Mouse (Mus musculus) MEL (cell line): ENCODE results near the gene Sgsm1. TPM values are rescaled to one million over a fixed set of nuclear protein-coding genes. Genes with fewer than 3 reads are reported as not detected.

Experiments used
- DNase-seq: peaks from one replicate; pipeline ENCODE4 v3.0.0; 2011; ENCODE audit warnings: low read depth, low spot score
- H3K27ac ChIP-seq: 2 replicates; pipeline ENCODE4 v1.5.1; 2012; ENCODE audit warnings: low read depth, mild to moderate bottlenecking, control low read depth, low read length, moderate library complexity; ENCODE audit not compliant: control insufficient read depth
- H3K27me3 ChIP-seq, 2 experiments: fragments of 150-350 bp in 1 of 2; sonication (generic) in 1 of 2; 2 replicates each; pipeline ENCODE4 v1.6.1; 2012; ENCODE audit warnings: low read length in 2 of 2, mild to moderate bottlenecking in 2 of 2, improper control_type of control experiment in 1 of 2, moderate library complexity in 1 of 2; ENCODE audit not compliant: insufficient read depth in 2 of 2, control insufficient read depth in 1 of 2
- H3K36me3 ChIP-seq, 2 experiments: 2 replicates each; pipeline ENCODE4 v1.6.1; 2012 to 2014; ENCODE audit warnings: low read length in 2 of 2, improper control_type of control experiment in 1 of 2, inconsistent platforms in 1 of 2, mild to moderate bottlenecking in 1 of 2; ENCODE audit not compliant: insufficient read depth in 2 of 2, control insufficient read depth in 1 of 2
- H3K4me1 ChIP-seq, 2 experiments: fragments of 150-350 bp in 1 of 2; sonication (generic) in 1 of 2; 2 replicates each; pipeline ENCODE4 v1.6.1; 2012; ENCODE audit warnings: low read length in 2 of 2, improper control_type of control experiment in 1 of 2, mild to moderate bottlenecking in 1 of 2; ENCODE audit not compliant: insufficient read depth in 2 of 2, control insufficient read depth in 1 of 2
- H3K4me3 ChIP-seq, 2 experiments: fragments of 150-350 bp in 1 of 2; sonication (generic) in 1 of 2; 2 replicates each; pipeline ENCODE4 v1.5.1; 2012; ENCODE audit warnings: low read depth in 2 of 2, low read length in 2 of 2, mild to moderate bottlenecking in 2 of 2, moderate library complexity in 2 of 2, control low read depth in 1 of 2, improper control_type of control experiment in 1 of 2; ENCODE audit not compliant: control insufficient read depth in 1 of 2, insufficient read depth in 1 of 2
- H3K79me2 ChIP-seq: 2 replicates; pipeline ENCODE4 v1.6.1; 2012; ENCODE audit warnings: mild to moderate bottlenecking, low read length, moderate library complexity; ENCODE audit not compliant: control insufficient read depth, poor library complexity, insufficient read depth
- H3K9ac ChIP-seq: 2 replicates; pipeline ENCODE4 v1.6.1; 2012; ENCODE audit warnings: low read depth, mild to moderate bottlenecking, control low read depth, low read length, moderate library complexity; ENCODE audit not compliant: control insufficient read depth, poor library complexity, severe bottlenecking
- H3K9me3 ChIP-seq: fragments of 150-350 bp; sonication (generic); replicated peaks from 2 replicates; pipeline ENCODE4 v1.6.1; 2012; ENCODE audit warnings: mild to moderate bottlenecking, low read length, improper control_type of control experiment, moderate library complexity; ENCODE audit not compliant: insufficient read depth
- BHLHE40 ChIP-seq: IDR thresholded peaks from 2 replicates; pipeline ENCODE4 v1.6.1; 2012; ENCODE audit warnings: low read depth, mild to moderate bottlenecking, inconsistent platforms, low read length, improper control_type of control experiment, borderline replicate concordance
- CHD2 ChIP-seq: IDR thresholded peaks from 2 replicates; pipeline ENCODE4 v1.6.1; 2011; ENCODE audit warnings: low read length, improper control_type of control experiment
- ELF1 ChIP-seq: IDR thresholded peaks from 2 replicates; pipeline ENCODE4 v1.6.1; 2014; ENCODE audit warnings: low read depth, mild to moderate bottlenecking, inconsistent platforms, low read length, improper control_type of control experiment, moderate library complexity
- ETS1 ChIP-seq: IDR thresholded peaks from 2 replicates; pipeline ENCODE4 v1.6.1; 2012; ENCODE audit warnings: low read depth, mild to moderate bottlenecking, inconsistent platforms, low read length, improper control_type of control experiment, moderate library complexity
- GATA1 ChIP-seq: IDR thresholded peaks from 2 replicates; pipeline ENCODE4 v1.6.1; 2011; ENCODE audit warnings: low read depth, low read length, improper control_type of control experiment
- HCFC1 ChIP-seq: IDR thresholded peaks from 2 replicates; pipeline ENCODE4 v1.6.1; 2012; ENCODE audit warnings: low read depth, mild to moderate bottlenecking, inconsistent platforms, low read length, improper control_type of control experiment, moderate library complexity
- MAFK ChIP-seq: IDR thresholded peaks from 2 replicates; pipeline ENCODE4 v1.6.1; 2011; ENCODE audit warnings: low read depth, mild to moderate bottlenecking, low read length, improper control_type of control experiment, borderline replicate concordance
- MYB ChIP-seq: IDR thresholded peaks from 2 replicates; pipeline ENCODE4 v1.6.1; 2011; ENCODE audit warnings: mild to moderate bottlenecking, low read depth, low read length, improper control_type of control experiment
- NELFE ChIP-seq: IDR thresholded peaks from 2 replicates; pipeline ENCODE4 v1.6.1; 2011; ENCODE audit warnings: low read depth, low read length, improper control_type of control experiment
- POLR2A ChIP-seq, 2 experiments: IDR thresholded peaks; 2 replicates each; pipeline ENCODE4 v1.6.1; 2011 to 2012; ENCODE audit warnings: low read length in 2 of 2, mild to moderate bottlenecking in 2 of 2, control low read depth in 1 of 2, improper control_type of control experiment in 1 of 2, low read depth in 1 of 2, moderate library complexity in 1 of 2; ENCODE audit not compliant: control insufficient read depth in 1 of 2, insufficient read depth in 1 of 2, poor library complexity in 1 of 2
- SMC3 ChIP-seq: IDR thresholded peaks from 2 replicates; pipeline ENCODE4 v1.6.1; 2011; ENCODE audit warnings: low read depth, low read length, improper control_type of control experiment
- TAL1 ChIP-seq: IDR thresholded peaks from 2 replicates; pipeline ENCODE4 v1.6.1; 2012; ENCODE audit warnings: mild to moderate bottlenecking, inconsistent platforms, low read length, moderate library complexity, mixed read lengths
- TBP ChIP-seq: IDR thresholded peaks from 2 replicates; pipeline ENCODE4 v1.8.0; 2011; ENCODE audit warnings: low read depth, low read length, improper control_type of control experiment
- TCF12 ChIP-seq: IDR thresholded peaks from 2 replicates; pipeline ENCODE4 v1.6.1; 2014; ENCODE audit warnings: low read depth, mild to moderate bottlenecking, inconsistent platforms, low read length, improper control_type of control experiment, moderate library complexity
- UBTF ChIP-seq: IDR thresholded peaks from 2 replicates; pipeline ENCODE4 v1.6.1; 2012; ENCODE audit warnings: low read depth, mild to moderate bottlenecking, inconsistent platforms, low read length, improper control_type of control experiment, moderate library complexity, borderline replicate concordance; ENCODE audit not compliant: insufficient read depth
- USF1 ChIP-seq: IDR thresholded peaks from 2 replicates; pipeline ENCODE4 v1.6.1; 2014; ENCODE audit warnings: low read depth, mild to moderate bottlenecking, inconsistent platforms, low read length, improper control_type of control experiment, moderate library complexity
- USF2 ChIP-seq, 2 experiments: IDR thresholded peaks; 2 replicates each; pipeline ENCODE4 v1.6.1; 2011 to 2012; ENCODE audit warnings: improper control_type of control experiment in 2 of 2, low read length in 2 of 2, borderline replicate concordance in 1 of 2, inconsistent platforms in 1 of 2, low read depth in 1 of 2, mild to moderate bottlenecking in 1 of 2; ENCODE audit not compliant: insufficient read depth in 1 of 2
- ZNF384 ChIP-seq: IDR thresholded peaks from 2 replicates; pipeline ENCODE4 v1.6.1; 2012; ENCODE audit warnings: low read depth, mild to moderate bottlenecking, inconsistent platforms, low read length, improper control_type of control experiment
- polyA plus RNA-seq, 2 experiments: library from polyadenylated mRNA; stranded (reverse) in 1 of 2; unstranded in 1 of 2; fragments of >175 nt in 1 of 2; fragments of >200 nt in 1 of 2; gene quantifications; 2 replicates each; pipeline versions ENCODE4 v1.2.1 to v1.2.4; 2012; ENCODE audit warnings: low replicate concordance in 2 of 2, low read depth in 1 of 2; ENCODE audit not compliant: insufficient read length in 2 of 2, insufficient read depth in 1 of 2, missing spikeins in 1 of 2
- total RNA-seq: library from RNA; depleted of rRNA; stranded (reverse); fragments of 300-350 nt; gene quantifications from 2 replicates; pipeline ENCODE4 v1.2.3, GENCODE M21; 2012

Sgsm1 gene
- total and polyA plus RNA-seq, 3 experiments = not detected

DNA sequence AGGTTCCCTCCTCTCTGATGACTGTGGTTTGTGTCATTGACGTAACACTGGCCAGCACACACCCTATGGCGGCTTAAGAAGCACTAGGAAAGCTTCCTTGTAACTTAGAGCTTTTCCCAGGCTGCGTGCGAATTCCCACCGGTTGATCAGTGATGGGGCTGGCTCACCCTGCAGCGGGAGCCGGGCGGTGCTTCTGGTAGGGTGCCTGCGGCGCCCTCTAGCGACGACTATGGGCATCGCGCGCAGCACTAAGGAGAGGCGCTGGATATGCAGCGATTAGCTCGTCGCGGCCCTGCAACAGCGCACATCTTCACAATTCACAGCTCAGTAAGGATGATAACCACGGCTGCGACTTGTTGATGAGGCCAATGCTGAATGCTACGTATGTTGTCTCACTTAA, 3.4 kb upstream of the Sgsm1 start:
- no peaks in the 10 kb centered on the region for H3K4me1 ChIP-seq
- no peak for TF ChIP-seq TCF12
- no peak for TF ChIP-seq NELFE
- TF ChIP-seq BHLHE40 = no peak
- TF ChIP-seq POLR2A (IDR thresholded peaks at IDR 0.05; ENCODE audit: control insufficient read depth in 1 of 2, insufficient read depth in 1 of 2, low read depth in 1 of 2, low read length in 2 of 2, poor library complexity in 1 of 2) = no peak
- TF ChIP-seq UBTF = no peak
- no peak for TF ChIP-seq USF2 (IDR thresholded peaks at IDR 0.05; ENCODE audit: borderline replicate concordance in 1 of 2, insufficient read depth in 1 of 2, low read depth in 1 of 2, low read length in 2 of 2)
- no peak for TF ChIP-seq USF1
- TF ChIP-seq MYB = no peak
- no peak for TF ChIP-seq CHD2
- no peak for TF ChIP-seq ETS1
- H3K79me2 ChIP-seq = no peaks in the 10 kb centered on the region
- no peak for DNase-seq
- H3K27me3 ChIP-seq = no peaks in the 10 kb centered on the region
- no peaks in the 10 kb centered on the region for H3K36me3 ChIP-seq
- no peaks in the 10 kb centered on the region for H3K9me3 ChIP-seq
- H3K4me3 ChIP-seq = no peak overlapping the region
- H3K27ac ChIP-seq = no peak overlapping the region
- no peak overlapping the region for H3K9ac ChIP-seq

DNA sequence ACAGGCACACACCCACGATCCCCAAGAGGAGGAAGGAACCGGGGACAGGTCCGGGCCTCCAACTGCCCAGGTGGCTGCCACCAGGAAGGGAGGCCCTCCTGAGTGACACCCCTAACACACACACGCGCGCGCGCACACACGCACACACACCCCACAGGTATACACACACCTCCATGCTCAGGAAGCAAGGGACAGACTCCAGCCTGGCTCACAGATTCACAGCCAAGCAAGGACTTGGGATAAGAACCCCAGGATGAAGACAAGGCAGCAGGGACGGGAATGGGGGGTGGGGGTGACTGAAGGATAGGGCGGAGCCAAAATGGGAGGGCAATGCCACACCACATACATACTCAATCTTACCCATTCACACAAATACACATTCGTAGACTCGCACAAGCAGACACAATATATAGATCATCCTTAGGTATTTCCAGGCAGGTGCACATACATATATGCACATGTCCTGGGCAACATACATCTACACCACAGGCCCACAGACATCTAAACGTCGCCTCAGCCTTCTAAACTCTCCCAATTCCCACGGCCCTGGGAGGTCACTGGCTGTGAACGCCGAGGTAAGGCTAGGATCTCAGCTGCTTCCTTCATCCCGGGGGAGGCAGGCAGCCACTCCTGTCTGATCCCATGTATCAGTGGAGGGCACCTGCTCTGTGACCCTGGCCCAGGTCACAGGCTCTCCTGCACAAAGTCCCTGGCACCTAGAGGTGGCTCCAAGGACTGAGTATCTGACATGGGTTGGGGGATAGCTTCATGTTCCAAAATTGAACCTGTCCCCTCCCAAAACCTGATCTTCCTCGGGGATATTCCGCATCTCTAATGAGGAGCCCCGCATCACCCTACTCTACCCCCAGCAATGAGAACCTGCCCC, 852 bp downstream of the Sgsm1 start:
- Histone ChIP-seq H3K9ac (no peak overlapping the region), H3K27me3 (no peaks in the 10 kb centered on the region)

More for the DNA sequence above, 852 bp downstream of the Sgsm1 start:
- H3K79me2 ChIP-seq = no peaks in the 10 kb centered on the region
- no peak for DNase-seq
- no peaks in the 10 kb centered on the region for H3K36me3 ChIP-seq
- H3K4me3 ChIP-seq = no peak overlapping the region
- TF ChIP-seq NELFE = no peak
- no peak for TF ChIP-seq ETS1
- TF ChIP-seq TBP = no peak
- TF ChIP-seq MYB = no peak
- no peak for TF ChIP-seq HCFC1
- no peak for TF ChIP-seq POLR2A (IDR thresholded peaks at IDR 0.05; ENCODE audit: control insufficient read depth in 1 of 2, insufficient read depth in 1 of 2, low read depth in 1 of 2, low read length in 2 of 2, poor library complexity in 1 of 2)
- no peak for TF ChIP-seq SMC3
- no peak for TF ChIP-seq ELF1
- TF ChIP-seq TAL1 = no peak
- TF ChIP-seq GATA1 = no peak
- TF ChIP-seq USF2 (IDR thresholded peaks at IDR 0.05; ENCODE audit: borderline replicate concordance in 1 of 2, insufficient read depth in 1 of 2, low read depth in 1 of 2, low read length in 2 of 2) = no peak
- TF ChIP-seq ZNF384 = no peak
- TF ChIP-seq MAFK = no peak
- H3K4me1 ChIP-seq = no peaks in the 10 kb centered on the region
- H3K9me3 ChIP-seq = no peaks in the 10 kb centered on the region
- H3K27ac ChIP-seq = no peak overlapping the region
